Mouse (Mus musculus) thymus, postnatal 14 days (tissue): ENCODE measurements around the gene Eef2.

Experiments used
- DNase-seq: peaks from one replicate; pipeline ENCODE4 v3.0.0; 2021

Eef2 gene

DNA sequence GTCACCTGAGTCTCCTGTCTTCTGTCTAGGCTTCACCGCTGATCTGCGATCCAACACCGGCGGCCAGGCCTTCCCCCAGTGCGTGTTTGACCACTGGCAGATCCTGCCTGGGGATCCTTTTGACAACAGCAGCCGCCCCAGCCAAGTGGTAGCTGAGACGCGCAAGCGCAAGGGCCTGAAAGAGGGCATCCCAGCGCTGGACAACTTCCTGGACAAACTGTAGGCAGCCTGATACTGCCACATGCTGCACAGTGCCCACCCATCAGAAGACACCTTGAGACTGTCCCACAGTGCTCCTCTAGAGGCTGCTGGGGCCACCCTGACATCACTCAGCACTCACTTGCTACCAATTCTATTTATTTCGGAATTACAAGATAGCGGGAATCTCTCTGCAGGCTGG is 5.4 kb downstream of the Eef2 start:
- peak; percentile 25 for DNase-seq

- DNase-seq, result peak; percentile 94
Measured at GRCm38 (mm10) chr10:81182336-81183333, 6.2 kb downstream of the Eef2 start, which contains the start of gene Dapk3. Dapk3 (plus strand) TSS chr10:81183005.

DNA sequence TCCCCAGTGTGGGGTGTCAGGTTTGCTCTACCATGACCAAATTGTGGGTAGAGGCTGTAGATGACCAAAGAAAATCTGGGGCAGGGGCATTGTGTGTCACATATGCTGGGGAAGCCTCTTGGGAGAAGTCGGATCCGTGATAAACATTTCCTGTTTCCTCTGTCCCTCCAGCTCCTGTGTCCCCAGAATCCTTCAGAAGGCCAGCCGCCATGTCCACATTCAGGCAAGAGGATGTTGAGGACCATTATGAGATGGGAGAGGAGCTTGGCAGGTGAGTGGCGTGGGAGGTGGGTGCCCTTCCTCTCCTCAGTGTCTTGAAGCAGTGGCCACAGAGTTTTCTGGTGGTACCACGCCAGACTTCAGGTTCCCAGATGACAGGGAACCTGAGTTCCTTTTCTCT is 7.4 kb downstream of the Eef2 start, which contains the start of gene 4930442H23Rik:
Gene 4930442H23Rik, minus strand, starts transcription at position 45 of the 400 bp plus-strand sequence.
- no peak for DNase-seq

- DNase-seq, result no peak
Measured at GRCm38 (mm10) chr10:81184765-81185164, 8.3 kb downstream of the Eef2 start.

- DNase-seq, result no peak
Measured at GRCm38 (mm10) chr10:81187161-81187560, 10.7 kb downstream of the Eef2 start.

GRCm38 (mm10) chr10:81189821-81190220 is 13.4 kb downstream of the Eef2 start:
- DNase-seq, result no peak

DNA sequence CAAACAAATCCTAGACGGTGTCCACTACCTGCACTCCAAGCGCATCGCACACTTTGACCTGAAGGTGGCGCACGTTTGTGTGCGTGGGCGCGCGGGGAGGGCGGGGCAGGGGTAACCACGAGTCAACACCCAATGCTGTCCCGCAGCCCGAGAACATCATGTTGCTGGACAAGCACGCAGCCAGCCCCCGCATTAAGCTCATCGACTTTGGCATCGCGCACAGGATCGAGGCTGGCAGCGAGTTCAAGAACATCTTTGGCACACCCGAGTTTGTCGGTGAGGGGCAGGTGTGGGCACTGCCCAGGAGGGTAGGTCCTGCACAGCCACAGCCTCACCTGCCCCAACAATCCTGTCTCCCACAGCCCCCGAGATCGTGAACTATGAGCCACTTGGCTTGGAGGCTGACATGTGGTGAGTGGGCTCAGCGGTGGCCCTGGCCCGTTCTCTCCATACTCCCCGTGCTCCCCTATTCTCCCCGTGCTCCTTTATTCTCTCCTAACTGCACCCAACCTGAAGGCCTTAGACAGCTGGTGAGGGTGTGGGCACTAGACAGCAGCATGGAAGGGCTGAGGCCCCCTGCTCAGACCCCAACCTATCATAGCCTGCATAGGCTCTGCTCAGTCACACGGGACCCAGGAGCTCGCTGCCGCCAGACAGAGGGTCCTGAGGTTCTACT is 13.9 kb downstream of the Eef2 start:
- DNase-seq, result peak; percentile 27

- DNase-seq, result no peak
Measured at GRCm38 (mm10) chr10:81190912-81191321, 14.5 kb downstream of the Eef2 start.

DNA sequence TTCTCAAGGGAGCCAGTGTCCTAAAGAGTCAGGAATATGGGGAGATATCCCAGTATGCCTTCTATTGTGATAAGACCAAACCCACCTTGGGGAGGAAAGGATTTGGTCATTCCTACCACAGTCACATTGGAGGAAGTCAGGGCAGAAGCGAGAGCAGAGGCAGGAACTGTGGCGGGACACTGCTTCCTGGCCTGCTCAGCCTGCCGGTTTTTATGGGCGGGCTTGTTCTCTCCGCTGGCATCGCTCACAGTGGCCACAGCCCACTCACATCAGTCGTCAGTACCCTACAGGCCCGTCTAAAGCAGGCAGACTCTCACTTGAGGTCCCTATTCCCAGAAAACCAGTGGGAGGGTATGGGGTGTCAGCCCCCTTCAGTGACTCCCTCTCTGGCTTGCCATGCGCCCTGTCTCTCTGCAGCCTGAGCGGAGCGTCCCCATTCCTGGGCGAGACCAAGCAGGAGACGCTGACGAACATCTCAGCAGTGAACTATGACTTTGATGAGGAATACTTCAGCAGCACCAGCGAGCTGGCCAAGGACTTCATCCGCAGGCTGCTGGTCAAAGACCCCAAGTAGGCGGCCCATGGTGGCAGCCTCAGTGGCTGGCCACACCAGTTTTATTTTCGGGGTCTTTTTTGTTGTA is 15.0 kb downstream of the Eef2 start:
- DNase-seq, result no peak

- DNase-seq, result peak; percentile 90
Measured at GRCm38 (mm10) chr10:81192270-81192967, 16.0 kb downstream of the Eef2 start.

- no peak for DNase-seq
Measured at GRCm38 (mm10) chr10:81192968-81193501, 16.6 kb downstream of the Eef2 start.

DNA sequence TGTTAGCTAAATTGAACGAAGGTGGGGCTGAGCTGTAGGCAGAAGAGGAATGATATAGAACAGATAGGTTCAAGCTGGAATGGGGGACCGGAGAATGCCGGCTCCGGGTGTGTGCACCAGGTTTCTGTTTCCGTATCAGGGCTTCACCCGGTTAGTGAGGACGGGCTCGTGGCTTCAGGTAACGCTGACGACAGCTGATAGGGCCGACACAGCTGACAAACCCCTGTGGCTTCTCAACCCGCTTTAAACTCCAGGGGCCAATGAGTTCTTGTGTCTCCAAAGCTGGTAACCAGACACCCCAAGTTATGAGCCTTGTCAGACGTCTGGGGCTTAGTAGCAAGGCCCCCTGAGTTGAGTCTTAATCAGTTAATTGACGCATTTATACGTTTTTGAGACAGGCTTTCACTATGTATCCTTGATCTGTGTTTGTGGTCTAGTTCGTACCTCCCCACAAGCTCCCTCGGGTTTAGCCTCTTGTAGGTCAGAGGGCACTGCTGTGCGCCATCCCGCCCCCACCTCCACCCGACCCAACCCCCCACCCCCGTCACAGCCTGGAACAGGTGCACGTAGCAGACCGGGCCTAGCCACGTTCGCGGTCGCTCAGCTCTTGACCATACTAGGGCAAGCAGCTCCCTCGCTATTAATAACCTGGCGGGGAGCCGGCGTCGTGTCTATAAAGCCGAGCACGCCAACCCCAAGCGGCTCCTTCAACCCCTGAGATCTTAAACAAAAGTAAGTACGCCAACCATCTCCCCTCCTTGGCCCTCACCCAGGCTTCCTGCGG is 17.8 kb downstream of the Eef2 start:
- DNase-seq, result peak; percentile 49

GRCm38 (mm10) chr10:81195300-81195699 is 18.9 kb downstream of the Eef2 start:
- DNase-seq, result no peak

DNA sequence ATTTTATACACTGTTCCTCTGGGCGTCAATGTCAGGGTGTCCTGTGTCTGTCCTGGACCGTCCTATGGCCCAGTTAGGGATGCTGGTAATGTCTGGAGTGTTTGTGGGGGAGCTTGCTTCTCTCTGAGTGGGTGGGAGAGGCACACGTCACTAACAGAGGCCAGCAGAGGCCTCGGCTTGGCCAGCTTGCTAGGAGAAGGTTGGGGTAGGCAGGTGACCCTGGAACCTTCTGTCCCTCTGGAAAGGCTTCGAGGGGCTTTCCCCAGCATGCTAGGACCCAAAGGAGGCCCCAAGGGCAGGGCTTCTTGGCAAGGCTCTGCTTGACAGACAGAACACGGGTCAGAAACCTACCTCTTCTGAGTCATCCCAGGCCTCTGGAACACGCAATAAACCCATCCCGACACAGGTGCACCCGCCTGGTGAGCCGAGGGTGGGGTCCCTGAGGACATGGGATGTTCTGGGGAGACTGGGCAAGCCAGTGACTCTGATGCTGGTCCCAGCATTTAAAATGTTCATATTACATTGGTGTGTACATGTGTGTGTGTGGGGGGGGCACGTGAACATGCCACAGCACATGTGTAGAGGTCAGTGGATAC is 20.1 kb downstream of the Eef2 start:
- DNase-seq, result no peak

- no peak for DNase-seq
Measured at GRCm38 (mm10) chr10:81197305-81197704, 20.9 kb downstream of the Eef2 start.

DNA sequence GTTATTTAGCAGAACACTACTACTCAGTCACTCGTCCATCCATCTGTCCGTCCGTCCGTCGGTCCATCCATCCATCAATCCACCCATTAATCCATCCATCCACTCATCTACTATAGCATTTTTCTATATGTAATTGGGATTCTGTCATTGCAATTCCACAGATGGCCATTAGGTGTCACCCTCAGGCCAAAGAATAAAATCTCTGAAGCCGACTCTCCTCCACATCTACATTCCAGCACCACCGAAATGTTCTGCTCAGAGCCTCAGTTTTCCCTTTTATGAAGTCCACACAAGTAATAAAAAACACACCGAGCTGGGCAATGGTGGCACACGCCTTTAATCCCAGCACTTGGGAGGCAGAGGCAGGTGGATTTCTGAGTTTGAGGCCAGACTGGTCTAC is 21.8 kb downstream of the Eef2 start:
- peak; percentile 72 for DNase-seq

DNA sequence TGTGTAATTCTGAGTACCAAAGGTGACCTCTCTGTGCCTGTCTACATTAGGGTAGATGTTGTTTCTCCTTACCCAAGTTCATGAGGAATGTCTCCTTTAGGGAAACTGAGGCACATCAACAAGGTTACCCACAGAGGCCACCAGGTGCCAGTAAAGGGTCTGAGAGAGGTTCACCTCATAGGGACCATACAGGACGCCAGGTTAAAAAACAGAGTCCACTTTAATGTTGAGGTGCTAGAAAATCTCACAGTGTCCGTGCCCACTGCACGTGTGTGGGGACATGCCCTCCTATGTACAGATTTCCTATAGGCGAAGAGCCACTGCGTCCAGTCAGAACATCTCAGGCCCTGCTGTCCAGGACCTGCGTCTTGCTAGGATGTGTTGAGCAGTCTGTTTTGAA is 22.6 kb downstream of the Eef2 start:
- no peak for DNase-seq

- no peak for DNase-seq
Measured at GRCm38 (mm10) chr10:81200141-81200540, 23.7 kb downstream of the Eef2 start.

- DNase-seq, result no peak
Measured at GRCm38 (mm10) chr10:81200605-81201287, 24.3 kb downstream of the Eef2 start.
